Mouse (Mus musculus) cerebellum, adult 8-10 months (tissue): Measurements from ENCODE around the gene Rbms3.
A peak's percentile ranks its signal among the peaks of the same experiment; 100 is the strongest.

Experiments
- DNase-seq: peaks from one replicate; pipeline ENCODE4 v3.0.0; 2022

Rbms3 gene

DNA sequence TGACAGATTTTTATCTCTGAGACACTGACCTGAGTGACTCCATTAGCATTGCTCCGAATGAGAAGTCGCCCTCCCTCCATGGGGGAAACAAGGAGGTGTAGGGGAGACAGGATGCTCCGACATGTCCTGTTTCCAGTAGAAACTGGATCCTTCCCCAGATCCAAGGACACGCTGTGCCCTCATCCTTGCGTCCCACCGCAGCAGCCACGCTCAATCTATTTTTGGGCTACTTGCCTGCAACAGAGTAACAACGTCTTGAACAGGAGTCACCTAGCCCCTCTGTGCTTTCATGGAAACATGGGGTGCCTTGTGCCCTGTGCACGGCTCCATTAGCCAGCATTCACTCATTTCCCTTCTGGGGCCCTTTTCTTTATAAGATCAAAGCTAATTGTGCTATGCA is at the start of gene Rbms3:
Rbms3 (minus strand) TSS at position 143 of the 400 bp plus-strand sequence.
- no peak for DNase-seq

DNA sequence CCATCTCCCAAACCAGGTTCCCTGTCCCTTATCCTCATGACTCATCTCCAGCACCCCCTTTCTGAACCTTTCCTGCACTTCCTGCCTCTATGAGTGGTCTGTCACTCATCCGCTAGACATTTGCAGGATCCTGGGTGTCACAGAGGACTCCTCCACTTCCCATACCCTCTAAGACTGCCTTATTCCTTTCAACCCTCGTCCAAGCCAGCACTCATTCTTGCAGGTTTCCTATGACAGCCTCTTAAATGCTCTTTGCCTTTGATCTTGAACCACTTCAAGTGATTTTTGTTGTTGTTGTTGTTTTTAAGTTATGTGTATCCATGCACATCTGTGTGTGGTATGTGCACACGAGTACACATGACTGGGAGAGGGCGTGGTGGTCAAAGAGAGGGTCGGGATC is 43.6 kb upstream of the Rbms3 start:
- DNase-seq, result no peak

DNA sequence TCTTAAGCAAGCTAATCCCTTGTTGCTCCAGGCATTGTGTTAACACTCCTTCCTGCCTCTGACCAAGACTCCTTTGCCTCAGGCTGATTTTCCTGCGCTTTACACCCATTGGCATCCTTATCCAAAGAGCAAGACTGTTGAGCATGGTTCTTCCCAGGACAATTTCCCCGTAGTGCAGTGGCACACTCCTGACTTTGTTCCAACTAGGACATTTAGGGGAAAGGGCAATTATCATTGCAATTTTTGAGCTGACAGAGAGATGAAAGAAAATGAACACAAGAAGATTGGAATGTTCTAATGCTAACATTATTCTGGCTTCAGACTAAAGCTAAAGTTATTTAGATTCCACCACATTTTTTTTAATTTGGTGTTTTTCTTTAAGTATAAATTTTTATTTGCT is 24.9 kb upstream of the Rbms3 start:
- no peak for DNase-seq

DNA sequence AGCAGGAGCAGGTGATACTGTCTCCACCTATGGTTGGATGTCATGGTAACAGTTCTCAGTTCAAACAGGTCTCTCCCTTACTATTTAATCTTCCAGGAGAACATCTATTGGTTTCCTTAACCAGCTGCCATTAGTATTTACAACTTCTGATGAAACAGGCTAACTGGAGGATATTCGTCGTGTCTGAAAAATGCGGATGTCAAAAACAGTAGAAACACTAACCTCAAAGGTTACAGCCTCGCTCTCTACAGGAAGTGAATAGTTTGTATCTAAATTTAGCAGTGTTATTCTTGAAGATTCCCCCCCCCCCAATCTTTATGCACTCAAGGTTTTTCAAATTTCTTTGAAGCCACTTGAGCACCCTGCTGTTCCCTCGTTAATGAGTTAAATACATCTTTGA is 23.9 kb upstream of the Rbms3 start:
- DNase-seq, result no peak

DNA sequence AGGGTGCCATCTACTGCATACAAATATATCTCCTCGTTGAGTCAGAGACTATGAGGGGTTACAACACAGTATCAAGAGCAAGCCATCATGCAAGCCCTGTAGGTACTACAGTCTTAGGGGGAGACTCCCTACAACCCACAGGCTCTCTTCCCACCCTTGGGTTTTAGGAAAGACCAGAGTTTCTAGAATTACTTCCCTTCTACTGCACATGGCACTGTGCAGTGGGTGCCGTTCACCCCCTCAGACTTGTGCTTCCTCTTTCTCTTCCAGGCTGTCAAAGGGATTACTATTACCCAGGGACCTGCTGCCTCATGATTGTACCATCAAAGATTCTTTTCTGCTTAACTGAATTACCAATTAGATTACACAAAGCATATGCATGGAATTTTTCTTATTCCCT is 16.4 kb upstream of the Rbms3 start:
- DNase-seq, result no peak

DNA sequence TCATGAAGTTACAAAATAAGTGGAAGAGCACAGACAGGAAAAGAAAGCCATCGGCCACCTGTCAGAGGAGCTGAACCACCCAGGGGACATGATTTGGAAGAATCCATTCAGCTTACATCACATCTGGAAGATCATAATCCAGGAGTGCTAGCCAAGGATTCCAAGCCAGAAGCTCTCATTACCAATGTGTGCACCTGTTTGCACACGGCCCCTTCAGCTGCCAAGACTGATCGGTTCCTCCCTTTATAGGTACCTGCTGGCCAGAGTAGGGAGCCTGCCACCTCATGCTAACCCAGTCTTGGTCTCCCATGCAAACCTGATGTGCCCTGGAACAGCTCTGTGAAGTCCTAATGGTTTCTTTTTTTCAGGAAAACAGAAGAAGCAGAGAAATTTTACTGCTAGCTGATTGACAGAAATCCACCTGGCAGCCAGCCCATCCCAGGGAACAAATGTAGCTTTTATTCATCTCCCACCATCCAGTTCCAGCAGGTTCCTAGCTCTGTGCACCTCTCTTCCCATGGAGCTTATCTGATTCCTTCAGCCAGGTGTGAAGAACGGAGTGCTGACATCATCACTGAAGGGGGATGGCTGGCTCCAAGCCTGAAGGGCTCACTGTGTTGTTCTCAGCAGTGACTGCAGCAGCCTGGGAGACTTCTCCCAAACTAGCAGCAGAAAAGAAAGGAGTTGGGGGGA is 11.5 kb upstream of the Rbms3 start:
- DNase-seq, result no peak

DNA sequence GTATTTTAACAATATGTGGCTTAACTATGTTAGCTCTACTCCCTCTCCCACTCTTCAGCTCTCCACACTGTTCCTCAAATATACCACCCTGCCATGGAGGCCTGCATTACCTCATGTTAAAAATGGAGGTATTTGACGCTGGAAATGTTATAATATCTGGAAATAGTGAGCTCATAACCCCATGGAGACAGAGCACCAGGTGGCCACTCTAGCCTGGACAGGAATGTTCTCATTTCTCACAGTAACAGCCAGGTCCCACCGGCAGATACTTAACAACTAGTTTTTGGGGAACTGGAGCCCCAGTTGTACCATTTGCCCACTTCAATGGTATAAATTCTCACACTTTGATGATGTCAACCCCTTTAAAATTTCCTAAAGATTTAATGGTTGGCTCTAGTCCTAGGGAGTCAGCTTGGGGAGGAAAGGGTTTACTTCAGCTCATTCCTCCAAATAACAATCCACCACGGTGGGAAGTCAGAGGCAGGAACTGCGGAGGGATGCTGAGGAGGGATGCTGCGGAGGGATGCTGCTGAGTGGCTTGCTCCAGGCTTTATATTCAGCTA is 9.0 kb upstream of the Rbms3 start:
- no peak for DNase-seq

DNA sequence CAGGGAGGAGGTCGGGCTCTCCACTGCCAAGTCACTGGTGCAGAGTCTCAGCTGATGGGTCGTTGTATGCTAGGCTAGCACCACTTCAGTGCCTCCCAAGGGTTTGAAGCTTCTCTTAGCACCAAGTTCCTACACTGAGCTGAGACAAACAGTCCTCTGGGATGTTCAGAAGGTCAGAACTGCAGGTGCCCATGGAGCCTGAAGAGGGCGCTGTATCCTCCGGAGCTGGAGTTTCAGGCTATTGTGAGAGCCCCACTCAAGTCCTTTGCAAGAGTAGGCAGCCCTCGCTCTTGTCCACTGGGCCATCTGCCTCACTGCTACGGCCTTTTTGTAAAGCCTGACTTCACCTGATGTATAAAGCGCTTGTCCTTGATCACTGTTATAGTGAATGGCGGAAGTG is 6.8 kb upstream of the Rbms3 start:
- no peak for DNase-seq

DNA sequence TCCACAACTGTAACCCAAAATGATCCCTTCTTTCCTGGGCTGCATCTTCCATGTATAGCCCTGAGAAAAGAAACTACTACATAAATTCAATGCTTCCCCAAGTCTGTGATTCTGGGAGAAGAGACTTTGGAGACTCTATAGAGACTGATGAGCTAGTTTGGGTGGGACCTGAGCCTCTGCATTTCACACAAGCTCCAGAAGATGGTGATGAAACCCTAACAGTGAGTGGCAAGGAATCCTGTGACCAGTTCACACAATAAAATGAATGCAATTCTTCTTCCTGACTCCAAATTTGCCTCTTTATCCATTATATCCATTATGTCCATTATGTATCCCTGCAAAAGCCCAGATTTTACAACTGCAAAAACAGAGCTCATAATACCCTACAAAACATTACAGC is 2.5 kb downstream of the Rbms3 start:
- no peak for DNase-seq

DNA sequence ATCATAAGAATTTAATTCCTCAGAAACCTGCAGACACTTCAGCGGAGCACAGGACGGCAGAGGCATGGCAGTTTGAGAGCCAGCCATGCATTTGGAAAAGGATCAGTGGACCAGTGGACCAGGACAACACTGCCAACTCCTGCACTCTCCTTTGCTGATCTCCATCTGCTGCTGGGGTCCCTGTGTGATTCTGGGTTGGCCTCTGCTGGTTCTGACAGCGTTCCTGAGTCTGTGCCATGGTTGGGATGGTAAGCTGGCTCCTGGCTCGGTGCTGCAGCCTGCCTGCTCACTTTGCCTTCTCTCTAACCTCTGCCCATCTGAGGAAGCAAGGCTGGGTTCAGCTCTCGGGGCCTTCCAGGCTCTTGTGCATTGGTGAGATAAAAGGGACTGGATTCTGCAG is 28.9 kb downstream of the Rbms3 start:
- DNase-seq, result peak; percentile 23

DNA sequence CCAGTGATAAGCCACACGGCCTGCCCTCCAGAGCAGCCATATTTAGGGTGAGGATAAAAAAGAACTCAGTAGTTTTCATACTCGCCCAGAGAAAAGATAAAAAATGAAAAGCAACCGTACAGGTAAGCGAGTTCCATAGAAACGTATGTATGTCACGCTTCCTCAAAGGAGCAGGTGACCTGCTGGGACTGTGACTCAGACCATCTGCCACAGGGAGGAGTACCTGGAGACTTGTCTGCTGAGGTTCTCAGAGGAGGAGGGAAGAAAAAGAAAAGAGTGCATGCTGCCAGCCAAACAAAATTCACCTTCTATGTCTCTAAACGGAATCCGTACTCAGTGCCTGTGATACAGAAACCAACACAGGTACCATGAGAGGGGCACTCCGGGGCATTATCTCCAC is 30.4 kb downstream of the Rbms3 start:
- DNase-seq, result peak; percentile 24

DNA sequence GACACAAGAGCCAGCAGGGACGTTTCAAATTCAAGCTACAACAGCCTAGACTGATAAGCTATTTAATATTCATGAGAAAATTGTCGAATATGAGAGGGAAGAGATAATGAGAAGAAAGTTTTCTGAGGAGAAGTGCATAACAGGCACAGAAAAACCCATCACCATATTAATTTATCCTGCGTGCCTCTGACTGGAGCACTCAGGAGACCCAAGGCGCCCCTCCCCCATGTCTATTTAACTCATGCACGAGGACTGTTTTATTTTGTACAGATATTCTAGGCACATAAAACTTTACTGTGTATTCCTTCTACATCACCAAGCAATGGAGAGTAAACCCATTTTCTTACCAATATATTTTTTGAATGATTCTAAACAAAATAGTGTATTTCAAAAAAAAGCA is 33.6 kb downstream of the Rbms3 start:
- no peak for DNase-seq

DNA sequence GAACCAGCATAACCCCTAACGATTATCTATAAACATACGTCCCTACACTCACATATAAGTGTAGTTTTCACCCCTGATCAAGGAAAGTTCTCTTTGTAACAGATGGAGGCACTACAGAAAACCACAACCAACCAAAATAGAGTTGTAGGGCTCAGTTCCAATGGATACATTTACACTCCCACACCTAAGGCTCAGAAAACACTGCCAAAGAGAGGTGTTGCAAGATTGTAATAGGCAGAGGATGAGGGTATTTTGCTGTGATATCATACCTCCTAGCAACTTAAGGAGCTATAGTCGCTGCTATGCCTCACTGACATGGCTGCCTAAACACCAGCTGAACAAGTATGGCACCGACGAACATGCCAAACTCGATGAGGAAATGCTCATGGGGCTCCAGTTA is 44.4 kb downstream of the Rbms3 start:
- no peak for DNase-seq

DNA sequence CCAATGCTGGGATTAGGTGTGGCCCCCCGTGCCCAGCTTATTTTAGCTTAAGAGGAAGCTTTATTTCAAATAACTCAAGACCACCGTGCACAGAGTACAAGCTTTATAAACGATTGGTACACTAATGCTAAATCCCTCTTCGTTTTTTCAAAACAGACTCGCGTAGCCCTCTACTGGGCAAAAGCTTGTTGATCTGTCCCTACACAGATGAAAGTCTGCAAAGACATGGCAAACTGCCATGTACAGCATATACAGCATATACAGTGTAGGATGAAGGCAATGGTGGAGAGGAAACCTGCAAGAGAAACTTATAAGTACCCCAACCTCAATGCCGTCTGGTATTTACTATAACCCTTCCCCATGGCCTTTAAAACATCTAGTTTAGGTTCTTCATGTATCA is 46.1 kb downstream of the Rbms3 start:
- no peak for DNase-seq

DNA sequence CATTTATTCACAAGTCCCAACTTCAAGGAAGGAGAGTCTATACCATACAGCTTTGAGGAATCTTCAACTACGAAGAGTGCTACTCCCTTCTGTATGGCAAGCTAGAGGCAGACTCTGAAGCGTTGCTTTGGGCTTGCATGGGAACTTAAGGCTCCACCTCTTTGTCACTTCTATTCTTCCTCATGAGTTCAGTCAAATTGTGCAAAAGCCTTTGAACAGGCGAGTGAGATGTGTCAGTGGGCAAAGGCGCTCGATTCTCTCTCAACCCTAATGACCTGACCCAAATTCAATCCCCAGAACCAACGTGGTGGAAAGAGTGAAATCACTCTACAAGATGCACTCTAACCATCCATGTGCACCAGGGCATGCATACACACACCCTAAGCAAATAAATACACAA is 47.1 kb downstream of the Rbms3 start:
- no peak for DNase-seq

DNA sequence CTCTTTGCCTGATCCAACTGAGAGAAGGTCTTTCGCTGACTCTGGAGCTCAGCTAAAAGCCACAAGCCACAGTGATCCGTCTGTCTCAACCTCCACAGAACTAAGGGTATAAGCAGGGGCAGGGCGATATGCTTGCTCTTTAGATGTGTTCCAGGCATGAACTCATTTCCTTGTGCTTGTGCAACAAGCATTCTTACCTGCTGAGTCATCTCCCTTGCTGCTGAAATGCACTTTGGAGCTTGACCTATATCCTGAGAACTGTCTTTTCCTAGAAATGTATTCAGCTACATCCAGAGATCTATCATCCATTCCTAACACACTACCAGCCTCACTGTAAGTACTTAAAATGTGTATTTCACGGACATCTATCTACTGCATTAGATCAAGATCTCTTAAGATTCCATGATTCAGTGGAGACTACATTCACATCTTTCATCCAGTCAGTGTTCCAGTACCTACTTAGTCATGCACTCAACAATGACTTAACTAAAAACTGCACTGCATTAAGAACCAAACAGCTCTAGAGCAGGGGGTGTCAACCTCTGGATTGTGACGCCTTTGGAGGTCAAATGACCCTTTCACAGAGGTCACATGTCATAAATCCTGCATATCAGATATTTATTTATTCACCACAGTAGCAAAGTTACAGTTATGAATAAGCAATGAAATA is 58.4 kb downstream of the Rbms3 start:
- no peak for DNase-seq

DNA sequence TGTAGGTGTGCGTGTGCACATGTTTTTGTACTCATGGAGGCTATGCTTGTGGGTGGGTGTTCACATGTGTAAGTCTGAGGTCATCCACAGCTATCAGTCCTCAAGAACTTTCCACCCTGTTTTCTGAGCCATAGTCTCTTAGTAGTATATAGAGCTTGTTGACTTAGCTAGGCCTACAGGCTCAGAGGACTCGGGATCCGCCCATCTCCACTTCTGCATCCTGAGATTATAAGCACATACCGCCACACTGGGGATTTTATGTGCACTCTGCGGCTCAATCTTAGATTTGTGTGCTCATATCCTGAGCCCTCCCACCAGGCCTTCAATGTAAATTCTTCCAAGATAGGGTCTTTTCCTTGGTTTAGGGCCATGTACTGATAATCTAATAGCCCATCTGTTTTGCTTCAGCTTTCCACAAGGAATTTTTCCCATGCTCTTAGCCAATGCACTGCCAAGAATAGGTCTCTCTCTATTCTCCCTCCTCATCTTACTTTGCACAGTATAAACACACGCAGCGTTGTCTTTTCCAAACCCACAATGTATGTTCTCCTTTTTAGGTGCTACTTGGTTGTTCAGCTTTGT is 59.4 kb downstream of the Rbms3 start:
- no peak for DNase-seq

DNA sequence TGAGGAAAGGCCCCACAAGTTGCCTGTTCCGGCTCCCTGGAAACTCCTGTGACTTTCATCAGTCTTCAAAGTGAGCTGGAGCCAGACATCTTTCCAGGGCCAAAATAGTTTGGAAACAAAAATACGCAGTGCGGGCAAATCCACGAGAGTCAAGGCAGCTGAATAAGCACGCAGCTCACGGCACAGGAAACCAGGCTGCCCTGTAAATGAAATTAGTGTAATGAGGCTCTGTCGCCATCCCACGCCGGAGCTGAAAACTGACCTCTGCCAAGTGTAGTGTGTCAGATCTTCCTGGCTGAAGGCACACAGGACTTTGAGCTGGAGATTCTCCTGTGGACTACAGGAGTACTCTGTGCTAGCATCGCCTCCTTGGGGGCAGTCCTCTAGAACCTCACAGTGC is 63.4 kb downstream of the Rbms3 start:
- DNase-seq, result no peak

DNA sequence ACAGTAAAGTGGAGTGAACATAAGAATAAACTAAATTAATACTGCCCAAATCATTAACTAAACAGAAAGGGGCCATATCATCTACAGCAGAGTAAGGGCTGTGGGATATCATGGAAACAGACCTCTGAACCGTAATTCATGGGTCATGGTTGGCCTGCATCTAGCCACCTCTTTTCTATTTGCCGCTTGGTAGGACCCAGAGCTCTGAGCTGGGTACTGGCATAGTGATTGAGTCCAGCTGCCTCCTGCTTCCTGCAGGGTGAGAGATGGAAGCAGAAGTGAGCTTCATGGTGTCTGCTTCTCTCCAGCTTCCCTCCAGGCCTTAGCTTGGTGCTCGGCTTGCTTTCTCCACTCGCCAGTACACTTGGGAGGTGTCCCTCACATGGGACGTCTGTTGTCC is 71.2 kb downstream of the Rbms3 start:
- DNase-seq, result no peak

DNA sequence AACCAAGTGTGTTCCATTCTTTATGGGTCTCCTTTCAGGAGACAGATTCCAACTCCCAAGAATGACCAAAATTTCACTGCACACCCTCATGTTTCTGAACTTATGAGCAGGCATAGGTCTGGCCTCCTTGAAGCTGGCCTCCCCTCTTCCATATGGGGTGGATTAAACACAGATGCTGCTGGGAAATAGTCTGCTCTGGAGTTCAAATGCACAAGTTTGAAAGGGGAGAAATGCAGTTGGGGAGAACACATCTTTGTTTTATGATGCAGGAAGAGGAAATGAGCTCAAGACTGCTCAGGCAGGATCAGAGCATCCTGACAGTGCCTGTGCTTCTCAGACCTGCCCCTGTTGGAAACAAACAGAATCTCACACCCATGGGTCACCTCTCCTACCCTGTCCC is 75.4 kb downstream of the Rbms3 start:
- DNase-seq, result no peak

DNA sequence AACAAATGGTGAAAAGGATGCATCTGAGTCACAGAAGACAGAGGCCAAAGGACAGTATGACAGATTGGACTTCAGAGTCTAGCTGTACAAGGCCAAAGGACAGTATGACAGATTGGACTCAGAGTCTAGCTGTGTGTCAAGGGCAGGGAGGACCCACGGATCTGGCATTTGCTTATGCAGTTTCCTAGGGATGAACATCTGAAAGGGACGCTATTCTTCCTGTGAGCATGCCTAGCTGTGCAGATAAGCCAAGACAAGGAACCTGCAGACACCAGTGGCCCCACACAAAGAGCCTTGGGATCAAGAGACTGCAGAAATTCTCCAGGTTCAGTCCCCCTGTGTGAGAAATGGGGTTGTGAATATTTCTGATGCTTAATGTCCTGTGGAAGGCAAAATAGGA is 100.4 kb downstream of the Rbms3 start:
- no peak for DNase-seq

DNA sequence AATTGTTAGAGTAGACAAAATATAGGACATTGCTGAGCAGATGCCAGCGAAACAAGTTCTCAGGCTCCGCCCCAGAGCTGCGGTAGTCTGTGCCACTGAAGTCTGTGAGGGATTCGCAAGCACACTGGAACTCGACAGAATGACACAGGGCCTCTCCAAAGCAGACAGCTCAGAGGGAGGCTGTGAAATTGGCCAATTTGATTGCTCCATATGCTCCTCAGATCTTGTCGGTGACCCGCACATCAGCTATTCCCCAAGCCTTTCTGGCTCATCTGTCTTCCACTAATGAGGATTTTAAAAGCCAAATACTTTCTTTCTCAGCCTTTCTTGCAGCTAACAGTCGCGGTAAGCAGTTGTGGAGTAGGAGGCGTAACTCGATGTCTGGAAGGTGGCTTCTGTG is 120.8 kb downstream of the Rbms3 start:
- no peak for DNase-seq

DNA sequence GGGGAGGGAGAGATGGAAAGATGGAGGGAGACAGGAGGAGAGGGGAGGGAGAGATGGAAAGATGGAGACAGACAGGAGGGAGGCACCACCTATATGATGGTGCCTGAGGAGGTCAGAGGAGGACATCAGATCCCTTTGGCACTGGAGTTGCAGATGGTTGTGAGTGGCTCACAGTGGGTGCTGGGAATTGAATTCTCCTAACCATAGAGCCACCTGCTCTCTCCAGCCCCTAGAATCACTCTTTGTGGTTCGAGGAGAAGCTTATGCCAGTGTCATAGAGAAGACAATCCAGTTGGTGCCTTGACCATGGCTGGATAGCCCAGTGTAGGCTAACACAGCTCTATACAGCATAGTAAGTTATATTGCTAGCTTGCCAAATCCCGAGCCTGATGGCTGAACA is 137.8 kb downstream of the Rbms3 start:
- no peak for DNase-seq

DNA sequence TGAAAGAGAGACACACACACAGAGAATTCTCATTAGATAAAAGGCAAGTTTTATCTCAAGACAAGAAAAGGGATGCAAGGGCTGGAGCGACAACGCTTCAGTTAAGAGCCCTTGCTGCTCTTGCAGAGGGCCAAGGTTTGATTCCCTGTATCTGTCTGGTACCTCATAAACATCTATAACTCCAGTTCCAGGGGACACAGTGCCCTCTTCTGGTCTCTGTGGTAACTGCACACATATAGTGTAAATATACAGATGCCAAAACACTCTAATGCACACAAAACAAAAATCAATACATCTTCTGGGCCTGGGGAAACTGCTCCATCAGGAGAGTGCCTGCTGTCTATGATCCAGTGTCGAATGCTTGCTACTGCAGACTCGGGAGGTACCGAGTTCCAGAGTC is 145.3 kb downstream of the Rbms3 start:
- no peak for DNase-seq
